2 mouse cellular contexts compared by ENCODE assay signal in genomic region chr7:112165032-112165431, GRCm38 (mm10). TPM values are rescaled to one million over a fixed set of nuclear protein-coding genes. Genes with fewer than 3 reads are reported as not detected.
"Had no signal": no experiment of that assay in that cellular context is flagged by ENCODE, and none has a peak within 500 bp of the region (broad histone marks: within the 10 kb centered on the region; RNA-seq: fewer than 3 reads in every experiment).

No protein-coding gene starts in this region.

RNA-seq across cellular contexts. Expression of gene Dkk3, which starts 6.2 kb away (rescaled TPM):
- total RNA-seq: granulocyte monocyte progenitor cell, adult 5-6 weeks had no signal
- polyA plus RNA-seq: erythroblast, embryonic 14.5 days had no signal
